Mouse (Mus musculus) midbrain, postnatal 0 days (tissue): ENCODE measurements around the gene Ston2. TPM values are rescaled to one million over a fixed set of nuclear protein-coding genes. Genes with fewer than 3 reads are reported as not detected.
"Not testable (repeated sequence)": the region's sequence is repeated elsewhere in the genome, so short reads cannot be mapped to it uniquely, and the experiment has no call there.

Source experiments
- ATAC-seq: fragments of 200-750 bp; cut with Nextera tagmentation; 2 replicates; pipeline ENCODE4 v1.8.0; 2017; ENCODE audit warnings: moderate number of reproducible peaks, mild to moderate bottlenecking, moderate TSS enrichment, moderate library complexity; ENCODE audit not compliant: low FRiP score
- DNase-seq: peaks from one replicate; pipeline ENCODE4 v3.0.0-alpha.2; 2015; ENCODE audit warnings: low spot score
- H3K27ac ChIP-seq: fragments of 300-500 bp; sonication (generic); 2 replicates; pipeline ENCODE4 v1.5.1; 2014; ENCODE audit warnings: low read depth, mild to moderate bottlenecking, low read length, mixed read lengths
- H3K27me3 ChIP-seq: fragments of 300-500 bp; sonication (generic); 2 replicates; pipeline ENCODE4 v1.6.1; 2014; ENCODE audit warnings: low read length, control low read depth, mixed read lengths; ENCODE audit not compliant: insufficient read depth
- H3K36me3 ChIP-seq: fragments of 300-500 bp; sonication (generic); 2 replicates; pipeline ENCODE4 v1.6.1; 2014; ENCODE audit warnings: low read length, control low read depth, mixed read lengths; ENCODE audit not compliant: insufficient read depth
- H3K4me1 ChIP-seq: fragments of 300-500 bp; sonication (generic); 2 replicates; pipeline ENCODE4 v1.6.1; 2014; ENCODE audit warnings: mild to moderate bottlenecking, control low read depth, antibody characterized with exemption, low read length, mixed read lengths; ENCODE audit not compliant: insufficient read depth
- H3K4me2 ChIP-seq: fragments of 300-500 bp; sonication (generic); 2 replicates; pipeline ENCODE4 v1.6.1; 2014; ENCODE audit warnings: low read depth, mild to moderate bottlenecking, low read length, mixed read lengths; ENCODE audit not compliant: poor library complexity, severe bottlenecking
- H3K4me3 ChIP-seq: fragments of 300-500 bp; sonication (generic); 2 replicates; pipeline ENCODE4 v1.5.1; 2014; ENCODE audit warnings: low read depth, mild to moderate bottlenecking, low read length, moderate library complexity
- H3K9ac ChIP-seq: fragments of 300-500 bp; sonication (generic); replicated peaks from 2 replicates; pipeline ENCODE4 v1.6.1; 2014; ENCODE audit warnings: mild to moderate bottlenecking, low read length, moderate library complexity, mixed read lengths; ENCODE audit not compliant: poor library complexity, severe bottlenecking
- H3K9me3 ChIP-seq: fragments of 300-500 bp; sonication (generic); 2 replicates; pipeline ENCODE4 v1.6.1; 2016; ENCODE audit warnings: low read length, control low read depth
- CTCF ChIP-seq: IDR thresholded peaks from 2 replicates; pipeline ENCODE4 v1.5.1; 2016; ENCODE audit warnings: antibody characterized with exemption, mild to moderate bottlenecking
- WGBS: fragments of 180-500 bp; shearing (Covaris S2); extraction: QIAGEN DNeasy Blood & Tissue Kit; methylation state at CpG from one replicate; pipeline ENCODE4 v1.1.7; 2014; 5-methylcytosine and 5-hydroxymethylcytosine counted together
- polyA plus RNA-seq: library from polyadenylated mRNA; unstranded; fragments of >200 nt; fragmentation: Nextera tagmentation; extraction: Ambion mirVana; gene quantifications from 2 replicates; pipeline ENCODE4 v1.2.1, GENCODE M21; 2015
- total RNA-seq: library from RNA; depleted of rRNA; stranded (reverse); fragments of >200 nt; gene quantifications from 2 replicates; pipeline ENCODE4 v1.2.3, GENCODE M21; 2014

Ston2 gene
- total and polyA plus RNA-seq, 2 experiments from 2014 or later, result 7.4 to 16.8 TPM

DNA sequence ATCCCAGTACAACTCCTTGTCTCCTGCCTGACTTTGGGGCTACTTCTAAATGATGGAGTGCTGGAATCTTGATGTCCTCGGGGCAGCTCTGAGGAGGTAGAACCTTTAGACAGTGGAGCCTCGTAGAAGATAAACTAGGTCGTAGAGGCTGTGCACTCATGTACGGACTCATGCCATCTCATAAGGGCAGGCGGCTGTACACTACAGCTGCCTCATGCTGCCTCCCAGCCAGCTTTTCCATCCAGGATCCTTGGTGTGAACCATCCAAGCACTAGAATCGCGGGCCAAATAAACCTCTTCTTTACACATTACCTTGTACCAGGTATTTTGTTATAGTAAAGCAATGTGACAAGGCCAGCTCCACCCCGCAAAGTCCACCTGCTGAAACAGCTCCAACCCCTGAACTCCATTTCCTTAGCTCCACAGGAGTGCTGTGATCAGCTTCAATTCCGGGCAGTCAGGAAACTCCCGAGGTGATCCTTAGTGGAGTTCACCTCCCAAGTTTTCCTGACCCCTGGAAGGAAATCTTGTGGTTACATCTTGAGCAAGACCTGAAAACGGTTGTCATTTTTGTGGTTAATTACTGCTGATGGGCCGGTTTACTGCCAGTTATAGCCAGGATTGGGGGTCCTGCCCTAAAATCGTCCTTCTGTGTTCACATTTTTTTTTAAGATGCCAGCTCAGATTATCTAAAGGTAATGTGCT is 36.1 kb downstream of the Ston2 start:
- Histone ChIP-seq H3K9me3 (no peaks in the 10 kb centered on the region), H3K36me3 (no peaks in the 10 kb centered on the region), H3K4me1 (no peaks in the 10 kb centered on the region), H3K9ac (no peak overlapping the region), H3K27ac (no peak overlapping the region), H3K4me2 (no peak overlapping the region), H3K27me3 (no peaks in the 10 kb centered on the region), H3K4me3 (no peak overlapping the region)
- no peak for DNase-seq
- TF ChIP-seq CTCF, result no peak
- WGBS, result 92% methylated on average over 13 of the region's 13 CpGs
- no peak for ATAC-seq

DNA sequence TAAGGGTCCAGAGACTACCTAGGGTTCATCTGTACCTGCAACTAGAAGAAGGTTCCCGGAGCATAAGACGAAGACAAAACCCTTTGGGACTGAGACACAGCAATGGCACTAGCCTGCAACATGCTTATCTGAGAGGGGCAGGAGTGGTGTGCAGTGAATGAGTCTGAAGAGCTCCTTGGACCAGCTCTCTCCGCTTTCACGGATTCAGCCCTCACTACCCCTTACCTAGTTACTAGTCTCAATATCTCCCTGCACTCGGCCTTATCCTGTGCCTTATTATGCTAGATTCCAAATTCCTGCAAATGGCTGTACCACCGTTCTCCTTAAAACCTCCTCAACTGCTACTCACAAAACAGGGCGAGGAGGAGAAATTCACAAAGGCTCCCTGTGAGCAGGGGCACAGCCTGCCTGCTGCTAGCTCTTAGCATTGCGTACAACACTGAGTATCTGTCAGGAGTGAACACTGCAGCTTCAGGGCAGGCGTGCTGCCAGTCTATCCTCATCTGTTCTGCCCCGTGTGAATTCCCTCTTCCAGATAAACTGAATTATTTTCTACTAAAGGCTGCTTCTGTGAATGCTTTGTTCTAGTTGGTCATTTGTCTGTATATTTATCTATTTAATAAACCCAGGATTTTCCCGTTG is 38.5 kb downstream of the Ston2 start:
- DNase-seq, result peak; percentile 66
- WGBS, result 53% methylated on average over 11 of the region's 11 CpGs
- Histone ChIP-seq H3K36me3 (no peaks in the 10 kb centered on the region), H3K4me2 (no peak overlapping the region), H3K4me3 (no peak overlapping the region), H3K27me3 (no peaks in the 10 kb centered on the region), H3K27ac (0 out of 2 replicates have a peak overlapping the region, but pooled peaks have one; percentile 38), H3K4me1 (no peaks in the 10 kb centered on the region), H3K9me3 (no peaks in the 10 kb centered on the region), H3K9ac (no peak overlapping the region)
- ATAC-seq, result peak; percentile 71; the same call in 1 of the 2 replicates
- no peak for TF ChIP-seq CTCF

DNA sequence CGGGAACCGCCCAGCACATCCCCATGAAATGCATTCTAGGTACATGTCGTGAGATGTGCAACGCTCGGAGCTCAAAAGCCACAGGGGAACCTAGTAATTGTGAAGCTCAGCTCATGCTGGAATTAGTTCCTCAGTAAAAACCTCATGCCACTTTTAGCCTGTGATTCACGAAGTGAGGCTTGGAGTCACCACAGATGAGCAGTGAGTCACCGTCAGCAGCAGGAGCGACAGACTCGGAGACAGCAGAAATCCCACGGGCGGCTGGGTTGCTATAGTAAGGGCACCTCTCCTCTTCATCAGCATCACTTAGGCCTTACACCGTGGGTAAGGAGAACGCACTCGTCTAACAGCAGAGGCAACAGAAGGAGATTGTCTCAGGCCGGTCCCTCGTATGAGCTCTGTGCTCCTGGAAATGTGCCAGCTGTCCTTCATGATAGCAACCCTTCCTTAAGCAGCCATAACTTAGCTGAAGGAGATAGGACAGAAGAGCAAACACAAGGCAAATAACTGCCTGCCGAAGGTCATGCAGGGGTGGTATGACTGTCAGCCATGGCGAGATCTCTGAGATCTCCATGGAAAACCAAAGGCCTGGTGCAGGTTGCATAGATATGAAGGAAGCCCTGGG is 39.8 kb downstream of the Ston2 start:
- H3K9ac ChIP-seq, result no peak overlapping the region
- peak; percentile 42 for DNase-seq
- H3K27me3 ChIP-seq, result no peaks in the 10 kb centered on the region
- no peaks in the 10 kb centered on the region for H3K36me3 ChIP-seq
- no peak overlapping the region for H3K4me3 ChIP-seq
- H3K4me2 ChIP-seq, result no peak overlapping the region
- 70% methylated on average over 18 of the region's 18 CpGs for WGBS
- ATAC-seq, result no peak
- H3K27ac ChIP-seq, result no peak overlapping the region
- no peaks in the 10 kb centered on the region for H3K4me1 ChIP-seq
- TF ChIP-seq CTCF, result no peak
- H3K9me3 ChIP-seq, result no peaks in the 10 kb centered on the region

DNA sequence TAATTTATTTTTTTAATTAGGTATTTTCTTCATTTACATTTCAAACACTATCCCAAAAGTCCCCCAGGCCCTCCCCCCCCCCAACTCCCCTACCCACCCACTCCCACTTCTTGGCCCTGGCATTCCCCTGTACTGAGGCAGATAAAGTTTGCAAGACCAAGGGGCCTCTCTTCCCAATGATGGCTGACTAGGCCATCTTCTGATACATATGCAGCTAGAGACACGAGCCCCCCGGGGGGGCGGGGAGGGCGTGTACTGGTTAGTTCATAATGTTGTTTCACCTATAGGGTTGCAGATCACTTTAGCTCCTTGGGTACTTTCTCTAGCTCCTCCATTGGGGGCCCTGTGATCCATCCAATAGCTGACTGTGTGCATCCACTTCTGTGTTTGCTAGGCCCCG is 41.3 kb downstream of the Ston2 start:
- not testable (repeated sequence) for H3K36me3 ChIP-seq, H3K27ac ChIP-seq, DNase-seq, H3K4me2 ChIP-seq, ATAC-seq, H3K27me3 ChIP-seq, H3K9ac ChIP-seq, H3K9me3 ChIP-seq, H3K4me1 ChIP-seq, H3K4me3 ChIP-seq
- WGBS, result 97% methylated on average over 5 of the region's 5 CpGs

DNA sequence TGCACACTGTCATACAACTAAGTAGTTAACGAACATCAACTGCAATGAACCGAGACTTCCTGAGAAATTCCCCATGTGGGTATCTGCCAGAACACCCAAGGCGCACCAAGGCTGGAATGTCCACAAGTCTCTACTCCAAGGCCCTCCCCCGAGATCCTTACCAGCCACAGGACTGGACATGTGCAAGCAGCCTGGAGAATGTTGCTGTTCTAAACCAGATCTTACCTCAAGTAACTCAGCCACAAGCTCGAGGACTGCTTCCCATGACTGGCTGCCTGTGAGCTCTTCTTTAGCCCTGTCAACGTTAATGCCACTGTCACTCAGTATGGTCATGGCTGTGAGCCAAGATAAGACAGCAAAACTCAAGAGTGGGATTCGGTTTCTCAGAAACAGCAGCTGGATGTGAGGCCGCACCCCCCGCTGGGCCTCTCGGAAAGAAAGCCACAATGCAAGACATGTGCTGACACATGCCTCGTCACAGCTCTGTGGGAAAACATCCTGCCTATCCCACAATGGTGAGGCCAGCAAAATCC is 42.4 kb downstream of the Ston2 start:
- Histone ChIP-seq H3K27ac (no peak overlapping the region), H3K27me3 (no peaks in the 10 kb centered on the region), H3K9me3 (no peaks in the 10 kb centered on the region), H3K4me1 (no peaks in the 10 kb centered on the region), H3K36me3 (no peaks in the 10 kb centered on the region), H3K4me3 (no peak overlapping the region), H3K9ac (no peak overlapping the region), H3K4me2 (no peak overlapping the region)
- peak; percentile 13 for DNase-seq
- ATAC-seq, result no peak
- TF ChIP-seq CTCF, result no peak
- WGBS, result 56% methylated on average over 11 of the region's 11 CpGs

DNA sequence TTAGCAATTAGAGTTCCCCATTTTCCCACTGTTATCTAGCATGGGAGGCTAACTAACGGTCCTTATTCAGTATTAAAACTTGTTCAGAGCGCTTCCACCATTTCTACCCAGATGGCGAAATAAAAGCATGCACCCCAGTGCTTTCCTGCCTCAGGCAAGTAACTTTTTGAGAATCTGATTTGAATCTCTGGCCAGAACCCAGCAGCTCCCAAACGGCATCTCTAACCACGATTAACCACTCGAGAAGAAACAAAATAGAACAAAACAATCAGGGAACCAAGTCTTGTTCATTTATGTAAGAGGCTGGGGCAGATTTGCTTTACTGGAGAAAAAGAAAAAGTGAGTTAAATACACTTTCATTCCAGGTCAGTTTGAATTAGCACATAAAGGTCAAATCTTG is 44.1 kb downstream of the Ston2 start:
- Histone ChIP-seq H3K36me3 (no peaks in the 10 kb centered on the region), H3K4me3 (no peak overlapping the region), H3K27me3 (no peaks in the 10 kb centered on the region), H3K27ac (no peak overlapping the region), H3K9me3 (no peaks in the 10 kb centered on the region), H3K4me2 (no peak overlapping the region), H3K9ac (no peak overlapping the region), H3K4me1 (no peaks in the 10 kb centered on the region)
- DNase-seq, result no peak
- 65% methylated on average over 6 of the region's 6 CpGs for WGBS
- no peak for TF ChIP-seq CTCF
- no peak for ATAC-seq
